Mouse (Mus musculus): ENCODE data around the gene Ildr2. TPM values are rescaled to one million over a fixed set of nuclear protein-coding genes. Genes with fewer than 3 reads are reported as not detected.

The Ildr2 gene
- total and polyA plus RNA-seq, 3 experiments = 0.25 to 2.9 (median 2.4) TPM

DNA sequence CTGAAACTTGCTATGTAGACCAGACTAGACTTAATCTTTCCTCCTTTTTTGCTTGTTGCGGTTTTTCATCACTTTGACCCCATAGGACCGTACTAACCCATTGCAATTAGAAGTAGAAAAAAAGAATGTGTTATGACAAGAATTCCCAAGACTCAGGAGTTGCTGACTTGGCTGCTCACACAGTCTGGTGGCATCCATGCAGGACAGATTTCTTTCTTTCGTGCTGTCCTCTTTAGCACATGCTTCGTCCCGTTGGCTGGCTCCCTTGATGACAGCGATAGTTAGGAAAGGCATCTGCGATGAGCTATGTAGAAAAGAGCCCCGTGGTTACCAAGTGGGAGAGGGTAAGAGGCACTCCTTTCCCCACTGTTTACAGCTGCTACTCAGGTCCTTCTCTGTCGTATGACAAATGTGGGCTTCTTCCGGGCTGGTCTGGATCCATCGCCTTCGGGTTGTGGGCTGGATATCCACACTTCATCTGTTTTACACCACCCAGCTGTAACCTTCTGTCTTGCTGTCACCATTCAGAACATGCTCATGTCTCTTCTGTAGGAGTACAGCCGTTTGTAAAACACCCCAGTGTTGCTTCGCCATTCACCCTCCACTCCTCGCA lies 43.7 kb downstream of the Ildr2 start:
- H3K27ac ChIP-seq = no peak overlapping the region
- TF ChIP-seq POLR2A (IDR thresholded peaks at IDR 0.05; ENCODE audit: insufficient read depth, low read depth, low read length) (no peak), CTCF (IDR thresholded peaks at IDR 0.05) (no peak), EP300 (IDR thresholded peaks at IDR 0.05; ENCODE audit: insufficient read depth, low read depth, low read length) (no peak)
- H3K4me1 ChIP-seq (ENCODE audit: control insufficient read depth, insufficient read depth, low read length) = peaks cover 1% of the 10 kb centered on the region
- intact Hi-C loops (cut with DNase I) = loop anchor here (5.0 kb wide), 1 partner anchor 40 kb away; no protein-coding TSS in a partner anchor
- peaks cover 1% of the 10 kb centered on the region; the same call in 1 of the 2 replicates for H3K27me3 ChIP-seq (ENCODE audit: control insufficient read depth, insufficient read depth, low read length)
- H3K4me3 ChIP-seq = no peak overlapping the region
- 62% methylated on average over 15 of the region's 15 CpGs for WGBS
- no peaks in the 10 kb centered on the region for H3K79me2 ChIP-seq (replicated peaks; ENCODE audit: control insufficient read depth, insufficient read depth, low read length)
- H3K9ac ChIP-seq (ENCODE audit: low read depth, low read length) = no peak overlapping the region
- no peak for DNase-seq
- no peaks in the 10 kb centered on the region for H3K36me3 ChIP-seq (ENCODE audit: control insufficient read depth, insufficient read depth, low read length)

DNA sequence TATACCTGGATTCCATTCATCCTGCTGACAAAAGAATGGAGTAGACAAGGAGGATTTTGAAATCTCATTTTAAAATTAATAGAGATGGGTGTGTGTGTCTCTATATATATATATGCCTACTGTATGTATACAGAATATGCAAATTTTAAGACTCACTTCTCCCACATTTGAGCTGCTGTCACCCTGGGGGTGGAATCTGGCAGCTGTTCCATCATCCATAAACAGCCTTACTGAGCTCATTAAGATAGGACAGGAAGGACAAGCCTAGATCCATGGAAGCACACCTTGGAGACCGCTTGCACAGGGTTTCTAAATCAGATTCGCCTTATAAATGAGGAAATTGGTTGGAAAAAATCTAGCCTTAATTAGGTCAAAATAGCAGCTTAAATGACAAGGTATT lies 44.9 kb downstream of the Ildr2 start:
- no peaks in the 10 kb centered on the region for H3K79me2 ChIP-seq (replicated peaks; ENCODE audit: control insufficient read depth, insufficient read depth, low read length)
- peaks cover 1% of the 10 kb centered on the region for H3K4me1 ChIP-seq (ENCODE audit: control insufficient read depth, insufficient read depth, low read length)
- H3K9ac ChIP-seq (ENCODE audit: low read depth, low read length) = no peak overlapping the region
- no peak for DNase-seq
- WGBS = 84% methylated on average over 2 of the region's 2 CpGs
- no peak overlapping the region for H3K4me3 ChIP-seq
- no peak for TF ChIP-seq POLR2A (IDR thresholded peaks at IDR 0.05; ENCODE audit: insufficient read depth, low read depth, low read length)
- TF ChIP-seq EP300 (IDR thresholded peaks at IDR 0.05; ENCODE audit: insufficient read depth, low read depth, low read length) = no peak
- no peak for TF ChIP-seq CTCF (IDR thresholded peaks at IDR 0.05)
- H3K36me3 ChIP-seq (ENCODE audit: control insufficient read depth, insufficient read depth, low read length) = no peaks in the 10 kb centered on the region
- H3K27me3 ChIP-seq (ENCODE audit: control insufficient read depth, insufficient read depth, low read length) = no peaks in the 10 kb centered on the region; the same call in 1 of the 2 replicates
- no peak overlapping the region for H3K27ac ChIP-seq
- intact Hi-C loops (cut with DNase I) = loop anchor here (5.0 kb wide), 1 partner anchor 42 kb away; no protein-coding TSS in a partner anchor

DNA sequence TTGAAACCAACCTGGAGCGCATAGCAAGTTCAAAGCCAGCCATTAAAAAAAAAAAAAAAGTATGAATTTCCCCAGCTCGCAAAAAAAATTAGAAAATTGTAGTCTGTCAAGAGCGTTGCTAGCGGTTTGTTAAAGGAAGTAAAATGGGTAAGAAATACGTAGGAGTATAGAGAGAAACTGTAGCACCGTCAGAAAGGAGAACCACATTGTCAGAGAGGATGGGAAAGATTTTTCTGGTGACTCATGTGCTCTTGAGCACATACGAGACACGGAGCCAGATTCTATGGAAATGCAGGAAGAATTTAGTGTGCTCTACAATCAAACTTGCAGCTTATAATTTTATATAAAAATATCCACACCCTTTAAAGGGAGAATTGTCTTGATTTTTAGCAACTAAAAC lies 45.9 kb downstream of the Ildr2 start:
- no peak for DNase-seq
- Histone ChIP-seq H3K9ac (ENCODE audit: low read depth, low read length) (no peak overlapping the region), H3K27me3 (ENCODE audit: control insufficient read depth, insufficient read depth, low read length) (no peaks in the 10 kb centered on the region; the same call in 1 of the 2 replicates), H3K27ac (no peak overlapping the region), H3K79me2 (replicated peaks; ENCODE audit: control insufficient read depth, insufficient read depth, low read length) (no peaks in the 10 kb centered on the region), H3K4me1 (ENCODE audit: control insufficient read depth, insufficient read depth, low read length) (peaks cover 1% of the 10 kb centered on the region), H3K36me3 (ENCODE audit: control insufficient read depth, insufficient read depth, low read length) (no peaks in the 10 kb centered on the region), H3K4me3 (no peak overlapping the region)
- intact Hi-C loops (cut with DNase I) = loop anchor here (5.0 kb wide), 1 partner anchor 43 kb away; no protein-coding TSS in a partner anchor
- 68% methylated on average over 8 of the region's 8 CpGs for WGBS
- TF ChIP-seq CTCF (IDR thresholded peaks at IDR 0.05) (no peak), EP300 (IDR thresholded peaks at IDR 0.05; ENCODE audit: insufficient read depth, low read depth, low read length) (no peak), POLR2A (IDR thresholded peaks at IDR 0.05; ENCODE audit: insufficient read depth, low read depth, low read length) (no peak)

- intact Hi-C loops (cut with DNase I) = no loop called here
- 72% methylated on average over 3 of the region's 3 CpGs for WGBS
These were observed 46.6 kb downstream of the Ildr2 start for GRCm38 (mm10) chr1:166300526-166300925.

GRCm38 (mm10) chr1:166304352-166305240 lies 50.7 kb downstream of the Ildr2 start:
- H3K4me1 ChIP-seq (ENCODE audit: control insufficient read depth, insufficient read depth, low read length) = peaks cover 4% of the 10 kb centered on the region; the same call in 1 of the 2 replicates
- no peak overlapping the region for H3K9ac ChIP-seq (ENCODE audit: low read depth, low read length)
- DNase-seq = no peak
- intact Hi-C loops (cut with DNase I) = no loop called here
- no peaks in the 10 kb centered on the region for H3K79me2 ChIP-seq (replicated peaks; ENCODE audit: control insufficient read depth, insufficient read depth, low read length)
- 70% methylated on average over 8 of the region's 8 CpGs for WGBS
- H3K36me3 ChIP-seq (ENCODE audit: control insufficient read depth, insufficient read depth, low read length) = no peaks in the 10 kb centered on the region
- TF ChIP-seq EP300 (IDR thresholded peaks at IDR 0.05; ENCODE audit: insufficient read depth, low read depth, low read length) = no peak
- TF ChIP-seq CTCF (IDR thresholded peaks at IDR 0.05) = no peak
- no peak for TF ChIP-seq POLR2A (IDR thresholded peaks at IDR 0.05; ENCODE audit: insufficient read depth, low read depth, low read length)
- H3K4me3 ChIP-seq = no peak overlapping the region
- H3K27ac ChIP-seq = no peak overlapping the region
- peaks cover 3% of the 10 kb centered on the region; the same call in 1 of the 2 replicates for H3K27me3 ChIP-seq (ENCODE audit: control insufficient read depth, insufficient read depth, low read length)

More at GRCm38 (mm10) chr1:166300526-166300925, 46.6 kb downstream of the Ildr2 start:
- DNase-seq = no peak
- no peak overlapping the region for H3K9ac ChIP-seq (ENCODE audit: low read depth, low read length)
- peaks cover 1% of the 10 kb centered on the region for H3K4me1 ChIP-seq (ENCODE audit: control insufficient read depth, insufficient read depth, low read length)
- H3K36me3 ChIP-seq (ENCODE audit: control insufficient read depth, insufficient read depth, low read length) = no peaks in the 10 kb centered on the region
- TF ChIP-seq CTCF (IDR thresholded peaks at IDR 0.05) (no peak), EP300 (IDR thresholded peaks at IDR 0.05; ENCODE audit: insufficient read depth, low read depth, low read length) (no peak), POLR2A (IDR thresholded peaks at IDR 0.05; ENCODE audit: insufficient read depth, low read depth, low read length) (no peak)
- no peak overlapping the region for H3K27ac ChIP-seq
- no peaks in the 10 kb centered on the region; the same call in 1 of the 2 replicates for H3K27me3 ChIP-seq (ENCODE audit: control insufficient read depth, insufficient read depth, low read length)
- H3K79me2 ChIP-seq (replicated peaks; ENCODE audit: control insufficient read depth, insufficient read depth, low read length) = no peaks in the 10 kb centered on the region
- no peak overlapping the region for H3K4me3 ChIP-seq
